Mouse (Mus musculus) WW6 (cell line): ENCODE measurements at regions not wholly inside any gene's neighbourhood (a gene's known extent, or its start where the extent isn't known, plus 50 kb on each side); places are given as distances from the start of the nearest gene placed in this dataset.
"Not testable (repeated sequence)": the region's sequence is repeated elsewhere in the genome, so short reads cannot be mapped to it uniquely, and the experiment has no call there.

ENCODE experiments used
- DNase-seq: peaks from one replicate; pipeline ENCODE4 v3.0.0-alpha.2; 2013; ENCODE audit warnings: low read depth, low spot score

DNA sequence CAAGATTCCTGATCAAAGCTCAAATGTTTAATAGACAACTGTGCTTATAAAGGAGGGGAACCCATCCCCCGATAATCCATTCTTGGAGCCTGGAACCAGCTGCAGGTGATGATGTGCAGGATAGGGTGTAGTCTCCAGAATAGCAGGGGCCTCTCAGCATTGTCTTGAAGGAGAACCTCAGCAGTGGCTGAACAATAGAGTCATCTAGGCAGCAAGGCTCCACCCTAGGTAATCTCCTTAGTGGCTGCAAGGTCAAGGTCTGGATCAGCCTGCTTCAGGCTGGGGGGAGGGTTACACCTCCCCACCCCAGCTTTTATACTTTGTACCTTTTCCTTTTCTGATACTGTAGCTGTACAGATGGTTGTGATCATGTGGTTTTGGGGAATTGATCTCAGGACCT, 116.8 kb upstream of the Mettl4 start:
- peak; percentile 40 for DNase-seq

DNA sequence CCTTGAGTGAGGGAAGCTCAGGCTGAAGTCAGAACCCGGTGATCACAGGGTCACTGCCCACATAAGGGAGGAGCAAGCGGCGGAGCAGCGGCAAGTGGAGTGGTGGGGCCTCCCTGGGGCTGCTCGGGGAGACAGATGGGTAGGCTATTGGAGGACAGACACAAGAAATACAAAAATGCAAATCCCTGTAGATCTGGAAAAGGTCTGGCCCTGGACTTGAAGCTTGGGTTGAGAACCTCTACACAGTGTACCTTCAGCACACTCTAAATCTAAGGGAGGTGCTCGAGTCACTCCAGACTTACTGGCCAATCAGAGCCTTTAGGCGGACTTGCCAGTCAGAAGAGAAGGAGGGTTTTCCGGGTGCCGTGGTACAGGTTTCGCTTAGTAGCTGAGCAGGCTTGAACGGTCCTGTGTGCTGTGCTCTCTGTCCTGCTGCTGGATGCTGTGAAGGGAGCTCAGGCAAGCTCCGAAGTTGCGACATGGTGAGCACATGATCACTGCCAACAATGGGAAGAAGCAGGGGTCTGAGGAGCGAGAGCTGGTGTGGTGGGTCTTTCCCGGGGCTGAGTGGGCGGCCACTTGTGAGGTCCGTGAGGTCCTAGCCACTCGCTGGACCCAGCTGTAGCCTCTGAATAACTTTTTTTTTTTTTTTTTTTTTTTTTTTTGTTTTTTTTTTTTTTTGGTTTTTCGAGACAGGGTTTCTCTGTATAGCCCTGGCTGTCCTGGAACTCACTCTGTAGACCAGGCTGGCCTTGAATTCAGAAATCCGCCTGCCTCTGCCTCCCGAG, 114.9 kb upstream of the Mettl4 start:
- peak; percentile 75 for DNase-seq

DNA sequence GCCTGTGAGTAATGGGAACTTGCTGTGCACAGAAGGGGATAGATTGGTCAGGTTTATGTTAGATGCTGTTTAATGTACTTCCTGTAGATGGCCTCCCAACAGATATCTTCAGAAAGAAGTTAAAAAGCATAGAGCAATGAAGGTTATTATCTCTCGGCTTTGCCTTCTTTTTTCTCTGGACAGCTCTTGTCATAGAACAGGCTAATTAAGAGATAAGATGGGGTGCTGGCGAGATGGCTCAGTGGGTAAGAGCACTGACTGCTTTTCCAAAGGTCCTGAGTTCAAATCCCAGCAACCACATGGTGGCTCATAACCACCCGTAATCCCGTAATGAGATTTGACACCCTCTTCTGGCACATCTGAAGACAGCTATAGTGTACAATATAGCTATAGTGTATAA, 104.9 kb upstream of the Mettl4 start:
- DNase-seq: not testable (repeated sequence)

DNA sequence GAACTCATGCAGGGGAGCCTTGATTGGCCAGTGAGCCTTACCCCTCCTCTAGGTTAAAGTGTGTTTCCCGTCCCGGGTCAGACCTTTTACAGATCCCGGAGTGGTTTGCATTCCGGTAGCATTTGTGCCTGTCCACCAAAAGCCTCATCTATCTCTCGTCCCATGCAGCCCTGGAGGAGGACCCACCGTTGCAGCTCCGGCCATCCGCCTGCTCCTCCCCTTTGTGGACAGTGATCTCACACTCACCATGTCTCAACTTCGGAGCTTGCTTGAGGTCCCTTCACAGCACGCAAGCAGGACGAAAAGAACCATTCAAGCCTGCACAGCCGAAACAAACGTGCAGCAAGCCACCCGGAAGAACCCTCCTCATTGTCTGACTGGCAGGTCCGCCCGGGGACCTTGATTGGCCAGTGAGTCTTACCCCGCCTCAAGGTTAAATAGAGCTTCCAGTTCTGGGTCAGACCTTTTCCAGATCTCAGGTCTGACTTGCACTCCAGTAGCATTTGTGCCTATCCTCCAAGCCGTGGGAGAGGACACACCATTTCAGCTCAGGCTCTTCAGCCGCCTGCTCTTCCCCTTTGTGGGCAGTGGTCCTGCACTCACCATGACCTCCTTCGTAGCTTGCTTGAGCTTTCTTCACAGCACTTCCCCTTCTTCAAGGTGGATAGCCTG, 84.8 kb upstream of the Mettl4 start:
- peak; percentile 53 for DNase-seq

DNA sequence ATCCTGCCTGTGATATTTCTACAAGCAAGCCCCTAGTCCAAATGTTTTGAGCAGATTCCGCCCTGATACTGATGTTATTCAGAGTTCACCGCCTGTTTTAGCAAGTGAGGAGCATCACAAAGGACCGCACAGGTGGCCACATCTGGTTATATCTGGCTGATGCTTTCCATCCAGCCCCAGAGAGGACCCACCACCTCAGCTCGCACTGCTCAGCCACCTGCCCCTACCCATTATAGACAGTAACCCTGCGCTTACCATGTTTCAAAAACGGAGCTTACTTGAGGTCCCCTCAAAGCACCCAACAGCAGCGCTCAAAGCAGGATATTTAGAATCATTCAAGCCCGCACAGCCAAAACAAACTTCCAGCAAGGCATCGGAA, 84.2 kb upstream of the Mettl4 start:
- DNase-seq: not testable (repeated sequence)

DNA sequence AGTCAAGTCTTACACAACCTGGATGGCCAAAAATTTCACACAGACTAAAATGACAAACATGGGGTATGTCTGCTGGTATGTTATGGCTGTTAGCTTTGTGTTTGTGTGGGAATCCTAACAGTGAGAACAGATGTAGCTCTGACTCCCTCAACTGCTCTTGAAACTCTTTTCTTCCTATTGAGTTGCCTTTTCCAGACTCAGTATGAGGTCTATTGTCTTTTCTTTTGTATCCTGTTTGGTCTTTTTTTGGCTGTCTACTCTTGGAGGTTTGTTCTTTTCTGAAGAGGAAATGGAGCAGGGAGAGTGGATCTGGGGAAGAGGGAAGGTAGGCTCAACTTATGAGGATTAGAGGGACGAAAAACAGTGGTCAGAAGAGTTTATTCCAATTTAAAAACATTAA, 76.6 kb upstream of the Mettl4 start:
- not testable (repeated sequence) for DNase-seq

DNA sequence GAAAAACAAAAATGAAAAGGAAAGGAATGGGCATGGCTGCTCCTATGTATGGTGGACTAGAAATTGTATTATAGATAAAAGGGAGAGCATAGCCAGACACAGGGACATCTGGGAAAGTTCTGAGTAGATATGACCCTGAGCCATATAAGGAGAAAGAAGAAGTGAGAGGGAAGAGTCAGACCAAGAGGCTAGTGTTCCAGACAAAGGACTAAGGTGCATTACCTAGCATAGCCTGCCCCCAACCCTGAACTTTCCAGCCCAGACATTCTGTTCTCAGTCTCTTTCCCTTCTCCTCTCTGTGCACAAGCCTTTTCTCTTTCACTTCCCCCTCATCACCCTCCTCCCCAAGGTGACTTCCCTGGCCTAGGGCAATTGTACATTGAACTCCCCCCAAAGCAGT, 58.9 kb upstream of the Mettl4 start:
- no peak for DNase-seq
